Mouse (Mus musculus) hindbrain, embryonic 14.5 days (tissue): ENCODE results near the gene Tmem240. TPM values are rescaled to one million over a fixed set of nuclear protein-coding genes. Genes with fewer than 3 reads are reported as not detected.

ENCODE experiments used
- ATAC-seq: fragments of 200-750 bp; cut with Nextera tagmentation; 2 replicates; pipeline ENCODE4 v1.8.0; 2017; ENCODE audit warnings: moderate number of reproducible peaks, mild to moderate bottlenecking, moderate TSS enrichment, moderate library complexity; ENCODE audit not compliant: low FRiP score
- DNase-seq: peaks from one replicate; pipeline ENCODE4 v3.0.0-alpha.2; 2015; ENCODE audit warnings: low spot score
- H3K27ac ChIP-seq: fragments of 300-500 bp; sonication (generic); 2 replicates; pipeline ENCODE4 v1.5.1; 2014; ENCODE audit warnings: mild to moderate bottlenecking, moderate library complexity
- H3K27me3 ChIP-seq: fragments of 300-500 bp; sonication (generic); 2 replicates; pipeline ENCODE4 v1.6.1; 2014; ENCODE audit warnings: mild to moderate bottlenecking, low read length, mixed read lengths; ENCODE audit not compliant: control insufficient read depth, insufficient read depth
- H3K36me3 ChIP-seq: fragments of 300-500 bp; sonication (generic); replicated peaks from 2 replicates; pipeline ENCODE4 v1.6.1; 2014; ENCODE audit not compliant: control insufficient read depth, insufficient read depth
- H3K4me1 ChIP-seq: fragments of 300-500 bp; sonication (generic); replicated peaks from 2 replicates; pipeline ENCODE4 v1.6.1; 2014; ENCODE audit warnings: antibody characterized with exemption, low read length, mixed read lengths; ENCODE audit not compliant: control insufficient read depth, insufficient read depth
- H3K4me2 ChIP-seq: fragments of 300-500 bp; sonication (generic); replicated peaks from 2 replicates; pipeline ENCODE4 v1.6.1; 2014; ENCODE audit warnings: mild to moderate bottlenecking, moderate library complexity
- H3K4me3 ChIP-seq: fragments of 300-500 bp; sonication (generic); replicated peaks from 2 replicates; pipeline ENCODE4 v1.5.1; 2014; ENCODE audit warnings: mild to moderate bottlenecking, low read length
- H3K9ac ChIP-seq: fragments of 300-500 bp; sonication (generic); 2 replicates; pipeline ENCODE4 v1.6.1; 2014
- H3K9me3 ChIP-seq: fragments of 300-500 bp; sonication (generic); 2 replicates; pipeline ENCODE4 v1.6.1; 2016; ENCODE audit warnings: low read length; ENCODE audit not compliant: control insufficient read depth
- WGBS: fragments of 180-500 bp; shearing (Covaris S2); extraction: QIAGEN DNeasy Blood & Tissue Kit; methylation state at CpG from one replicate; pipeline ENCODE4 v1.1.7; 2014; 5-methylcytosine and 5-hydroxymethylcytosine counted together
- polyA plus RNA-seq: library from polyadenylated mRNA; unstranded; fragments of >200 nt; fragmentation: Nextera tagmentation; extraction: Ambion mirVana; gene quantifications from 2 replicates; pipeline ENCODE4 v1.2.1, GENCODE M21; 2014

Gene Tmem240
- polyA plus RNA-seq, 1 experiment from 2014 or later: 9.3 TPM

DNA sequence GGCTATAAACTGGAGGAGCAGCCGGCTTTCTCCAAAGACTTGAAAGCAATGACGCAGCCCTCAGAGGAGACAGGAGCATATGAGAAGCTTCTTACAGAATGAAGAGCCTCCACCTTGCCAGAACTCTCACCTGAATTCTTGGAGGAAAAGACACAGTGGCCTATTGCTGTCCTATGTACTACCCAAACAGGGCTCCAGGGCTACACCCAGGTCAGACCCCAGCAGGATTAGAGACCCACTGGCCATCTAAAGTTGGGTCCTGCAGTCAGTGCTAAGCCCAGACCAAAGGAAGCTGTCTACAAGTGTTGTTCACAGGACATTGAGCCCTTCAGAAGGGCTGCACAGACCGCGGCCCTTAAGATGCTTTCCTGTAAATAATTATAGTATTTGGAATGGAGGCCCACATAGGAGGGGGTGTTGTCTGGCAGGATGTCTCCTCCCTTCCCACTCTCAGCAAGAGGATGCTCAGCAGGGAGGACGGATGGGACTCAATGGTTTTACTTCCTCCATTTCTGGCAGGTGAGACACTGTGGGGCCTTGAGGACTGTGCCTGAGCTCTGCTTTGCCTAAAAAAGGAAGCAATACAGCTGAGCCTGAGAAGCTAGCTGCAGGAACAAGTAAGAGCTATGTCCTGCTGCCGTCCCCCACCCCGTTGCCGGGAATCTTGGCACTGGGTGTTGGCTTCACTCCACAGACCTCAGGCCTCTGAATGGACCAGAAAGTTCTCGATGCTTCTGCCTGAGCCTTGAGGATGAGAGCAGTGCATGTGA lies 40.6 kb downstream of the Tmem240 start:
- H3K27ac ChIP-seq: peak overlapping the region; percentile 56
- H3K36me3 ChIP-seq: no peaks in the 10 kb centered on the region
- H3K4me2 ChIP-seq: peak overlapping the region; percentile 77
- peaks cover 5% of the 10 kb centered on the region for H3K27me3 ChIP-seq
- WGBS: 63% methylated on average over 9 of the region's 9 CpGs
- no peak for DNase-seq
- peak overlapping the region; percentile 40 for H3K4me3 ChIP-seq
- peak overlapping the region; percentile 53 for H3K9ac ChIP-seq
- H3K4me1 ChIP-seq: peaks cover 20% of the 10 kb centered on the region
- no peaks in the 10 kb centered on the region for H3K9me3 ChIP-seq
- no peak for ATAC-seq

DNA sequence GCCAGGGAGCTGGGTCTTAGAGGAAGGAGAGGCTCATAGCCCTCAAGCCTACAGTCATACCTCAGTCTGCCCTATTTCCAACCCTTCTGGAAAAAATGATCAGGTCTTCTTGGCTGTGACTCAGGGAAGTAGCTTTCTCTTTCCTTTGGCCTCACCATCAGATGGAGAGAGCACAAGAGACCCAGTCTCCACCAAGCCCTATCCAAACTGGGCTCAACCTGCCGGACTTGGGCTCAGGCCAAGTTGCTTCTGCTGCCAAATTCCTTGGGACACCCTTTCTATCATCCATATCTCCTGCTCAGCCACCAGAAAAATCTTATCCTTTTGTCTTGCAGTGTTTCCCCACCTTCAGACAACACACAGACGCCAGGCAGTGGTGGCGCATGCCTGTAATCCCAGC lies 41.3 kb downstream of the Tmem240 start:
- H3K36me3 ChIP-seq: no peaks in the 10 kb centered on the region
- peaks cover 15% of the 10 kb centered on the region for H3K4me1 ChIP-seq
- ATAC-seq (no peak), DNase-seq (no peak)
- H3K4me3 ChIP-seq: no peak overlapping the region
- no peak overlapping the region for H3K9ac ChIP-seq
- H3K27ac ChIP-seq: no peak overlapping the region
- no peaks in the 10 kb centered on the region for H3K9me3 ChIP-seq
- 86% methylated on average over 3 of the region's 3 CpGs for WGBS
- no peak overlapping the region for H3K4me2 ChIP-seq
- H3K27me3 ChIP-seq: peaks cover 5% of the 10 kb centered on the region

DNA sequence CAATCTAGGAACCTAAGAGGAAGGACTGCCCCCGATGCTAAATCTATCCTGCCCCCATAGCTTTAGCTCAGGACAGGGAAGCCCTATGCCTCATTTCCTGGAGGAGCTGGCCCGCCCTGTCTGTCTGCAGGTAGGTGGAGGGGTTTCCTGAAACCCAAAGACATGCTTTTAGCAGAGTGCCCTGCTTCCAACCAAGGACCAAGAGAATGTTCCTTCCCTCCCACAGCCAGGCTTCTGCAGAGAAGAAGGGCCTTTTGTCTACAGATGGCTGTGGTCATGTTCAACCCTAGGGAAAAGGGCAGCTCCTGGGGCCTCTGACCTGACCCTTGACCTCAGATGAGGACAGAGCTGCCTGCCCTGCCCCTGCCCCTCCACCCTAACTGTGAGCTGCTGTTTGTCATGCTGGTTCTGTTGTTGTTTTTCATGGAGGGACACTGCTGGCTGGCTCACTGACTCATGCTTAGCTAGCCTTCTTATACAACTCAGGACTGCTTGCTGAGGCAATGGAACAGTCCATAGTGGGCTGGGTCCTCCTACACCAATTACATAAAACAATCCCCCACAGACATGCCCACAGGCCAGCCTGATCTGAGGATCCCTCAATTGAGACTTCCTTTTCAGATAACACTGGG lies 42.2 kb downstream of the Tmem240 start:
- no peak overlapping the region for H3K4me2 ChIP-seq
- H3K4me1 ChIP-seq: peaks cover 15% of the 10 kb centered on the region
- H3K4me3 ChIP-seq: no peak overlapping the region
- 32% methylated on average over 2 of the region's 2 CpGs for WGBS
- no peaks in the 10 kb centered on the region for H3K9me3 ChIP-seq
- ATAC-seq: no peak
- H3K27me3 ChIP-seq: peaks cover 5% of the 10 kb centered on the region
- no peak for DNase-seq
- H3K9ac ChIP-seq: no peak overlapping the region
- no peaks in the 10 kb centered on the region for H3K36me3 ChIP-seq
- H3K27ac ChIP-seq: peak overlapping the region; percentile 7; the same call in 1 of the 2 replicates

DNA sequence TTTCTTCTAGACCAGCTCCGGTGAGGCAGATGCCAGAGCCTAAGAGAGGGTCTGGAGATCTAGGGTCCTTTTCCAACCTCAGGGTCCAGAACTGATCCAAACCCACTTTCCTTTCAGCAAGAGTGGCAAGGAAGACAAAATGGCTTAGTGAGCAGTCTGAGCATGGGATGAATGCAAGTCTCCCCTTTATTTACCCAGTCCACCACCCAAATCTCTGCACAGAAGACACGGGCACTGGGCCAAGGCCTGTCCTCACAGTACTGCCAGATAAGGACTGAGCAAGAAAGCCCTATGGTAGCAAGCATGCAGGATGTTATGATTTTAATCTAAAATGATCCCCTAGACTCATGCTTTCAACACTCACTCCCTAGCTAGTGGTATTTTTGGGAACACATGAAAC lies 43.2 kb downstream of the Tmem240 start:
- Histone ChIP-seq H3K4me2 (no peak overlapping the region), H3K4me3 (no peak overlapping the region), H3K4me1 (peaks cover 15% of the 10 kb centered on the region), H3K9ac (no peak overlapping the region), H3K27me3 (peaks cover 5% of the 10 kb centered on the region), H3K27ac (no peak overlapping the region), H3K9me3 (no peaks in the 10 kb centered on the region), H3K36me3 (no peaks in the 10 kb centered on the region)
- no peak for DNase-seq
- 87% methylated on average over 2 of the region's 2 CpGs for WGBS
- ATAC-seq: no peak

DNA sequence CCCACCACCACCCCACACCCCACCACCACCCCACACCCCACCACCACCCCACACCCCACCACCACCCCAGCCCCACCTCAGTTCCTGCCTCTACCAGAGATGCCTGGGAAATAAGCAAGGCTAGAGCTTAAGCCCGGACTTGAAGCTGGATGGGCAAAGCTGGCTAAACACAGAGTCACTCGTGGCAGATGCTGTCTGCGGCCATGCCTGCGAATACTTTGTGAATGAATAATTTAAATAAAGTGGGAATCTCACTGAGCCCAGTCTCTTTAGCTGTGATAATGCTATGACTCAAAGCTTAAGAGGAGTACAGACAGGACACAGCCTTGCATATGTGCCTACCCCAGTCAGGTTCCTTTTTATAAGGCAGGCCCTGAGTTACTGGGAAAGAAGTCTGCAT lies 44.9 kb downstream of the Tmem240 start:
- Histone ChIP-seq H3K4me2 (no peak overlapping the region), H3K27ac (no peak overlapping the region), H3K27me3 (no peaks in the 10 kb centered on the region), H3K36me3 (no peaks in the 10 kb centered on the region), H3K9me3 (no peaks in the 10 kb centered on the region), H3K9ac (no peak overlapping the region), H3K4me3 (no peak overlapping the region), H3K4me1 (peaks cover 18% of the 10 kb centered on the region)
- no peak for ATAC-seq
- 83% methylated on average over 4 of the region's 4 CpGs for WGBS
- no peak for DNase-seq

DNA sequence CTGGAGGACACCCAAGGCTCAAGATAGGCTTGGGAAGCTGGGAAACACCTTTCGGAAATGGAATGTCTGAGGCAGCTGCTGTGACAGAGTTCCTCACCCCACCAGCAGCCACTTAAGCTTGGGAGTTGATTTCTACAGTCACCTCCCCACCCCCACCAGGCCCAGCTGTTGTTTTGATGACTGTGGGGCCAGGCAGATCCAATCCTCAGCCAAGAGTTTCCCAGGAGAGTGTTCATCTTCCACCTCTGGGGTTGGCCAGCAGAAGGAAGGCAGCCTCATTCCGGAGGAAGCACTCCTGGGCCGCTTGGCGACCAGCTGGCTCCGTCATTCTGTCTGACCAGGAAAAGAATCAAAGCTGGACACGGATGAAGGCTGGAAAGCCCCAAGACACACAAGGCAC lies 46.3 kb downstream of the Tmem240 start:
- H3K4me2 ChIP-seq: peak overlapping the region; percentile 7; the same call in 1 of the 2 replicates
- no peak overlapping the region for H3K4me3 ChIP-seq
- H3K9ac ChIP-seq: no peak overlapping the region
- 0 out of 2 replicates have a peak overlapping the region, but pooled peaks have one; percentile 12 for H3K27ac ChIP-seq
- 23% methylated on average over 6 of the region's 6 CpGs for WGBS
- DNase-seq: no peak
- H3K4me1 ChIP-seq: peaks cover 11% of the 10 kb centered on the region
- ATAC-seq: no peak
- H3K9me3 ChIP-seq: no peaks in the 10 kb centered on the region
- H3K27me3 ChIP-seq: no peaks in the 10 kb centered on the region
- no peaks in the 10 kb centered on the region for H3K36me3 ChIP-seq

DNA sequence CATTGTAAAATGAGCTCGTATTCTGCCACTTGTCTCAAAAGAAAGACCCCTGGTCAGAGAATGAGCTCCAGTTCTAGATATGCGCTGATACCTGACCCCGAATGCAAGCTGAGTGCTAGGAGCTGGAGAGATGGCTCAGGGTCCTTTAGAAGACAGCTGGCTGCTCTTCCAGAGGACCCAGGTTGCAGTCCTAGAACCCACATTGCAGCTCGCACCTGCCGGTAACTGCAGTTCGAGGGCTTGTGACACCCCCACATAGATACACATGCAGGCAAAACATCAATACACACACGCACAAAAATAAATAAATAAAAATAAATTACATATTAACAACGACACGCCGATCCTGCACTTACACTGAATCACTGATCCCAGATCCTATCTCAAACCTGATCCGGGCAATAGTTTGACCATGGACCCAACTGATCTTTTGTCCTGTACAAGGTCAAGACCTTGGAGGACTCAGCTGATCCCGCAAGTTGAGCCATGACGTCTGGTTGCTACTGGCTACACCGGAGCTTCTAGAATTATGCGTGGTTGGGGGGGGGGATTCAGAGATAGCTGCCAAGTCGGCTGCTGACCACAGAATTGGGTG lies 49.0 kb downstream of the Tmem240 start:
- H3K27me3 ChIP-seq: no peaks in the 10 kb centered on the region
- DNase-seq (no peak), ATAC-seq (no peak)
- peak overlapping the region; percentile 90 for H3K27ac ChIP-seq
- peaks cover 11% of the 10 kb centered on the region for H3K4me1 ChIP-seq
- peak overlapping the region; percentile 61 for H3K4me2 ChIP-seq
- peak overlapping the region; percentile 56 for H3K4me3 ChIP-seq
- H3K36me3 ChIP-seq: no peaks in the 10 kb centered on the region
- H3K9ac ChIP-seq: peak overlapping the region; percentile 81
- WGBS: 41% methylated on average over 16 of the region's 16 CpGs
- no peaks in the 10 kb centered on the region for H3K9me3 ChIP-seq

DNA sequence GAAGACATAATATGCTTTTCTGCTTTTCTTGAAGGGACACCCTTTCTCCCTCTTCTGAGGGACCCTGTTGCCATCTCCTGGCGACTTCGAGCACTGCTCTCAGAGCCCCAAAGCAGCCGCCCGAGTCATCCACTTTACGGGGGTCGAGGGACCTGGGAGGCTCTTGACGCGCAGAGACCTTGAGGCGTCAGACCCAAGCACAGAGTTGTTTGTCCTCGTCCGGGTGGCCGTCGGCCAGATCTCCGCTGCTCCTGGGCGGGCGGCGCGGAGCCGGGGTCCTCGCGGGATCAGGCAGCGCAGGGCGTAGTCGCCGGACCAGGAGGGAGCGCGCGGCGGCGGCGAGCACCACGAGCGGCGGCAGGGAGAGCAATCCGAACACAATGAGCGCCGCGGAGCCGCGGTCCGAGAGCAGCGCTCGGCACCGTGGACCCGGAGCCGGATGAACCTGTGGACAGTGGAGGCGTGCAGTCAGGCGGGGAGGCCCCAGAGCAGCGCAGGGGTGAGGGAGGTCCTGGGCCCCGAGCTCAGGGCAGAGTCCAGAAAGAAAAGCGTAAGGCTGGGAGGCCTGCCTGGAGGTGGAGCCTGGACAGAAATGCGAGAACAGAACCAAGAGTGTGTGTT lies 49.6 kb downstream of the Tmem240 start:
- ATAC-seq: peak; percentile 89
- WGBS: under 1% methylated on average over 47 of the region's 52 CpGs
- H3K27ac ChIP-seq: peak overlapping the region; percentile 90

DNA sequence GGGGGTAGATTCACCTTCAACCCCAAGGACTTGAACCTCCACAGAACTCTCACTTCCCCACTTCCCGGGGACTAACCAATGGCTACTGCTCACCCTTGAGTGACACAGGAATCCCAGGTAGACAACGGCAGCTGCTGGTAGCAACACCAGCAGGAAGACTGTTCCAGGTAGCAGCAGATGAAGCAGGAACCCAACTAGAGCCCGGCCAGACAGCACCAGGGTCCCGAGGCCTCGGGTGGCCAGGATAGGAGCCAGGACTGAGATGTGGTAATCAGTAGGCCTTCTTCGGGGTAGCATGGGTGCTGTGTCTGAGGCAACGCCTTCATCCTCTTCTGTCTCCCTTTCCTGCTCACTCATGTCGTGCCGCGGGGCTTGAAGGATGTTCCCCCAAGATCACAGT lies 50.6 kb downstream of the Tmem240 start:
- no peaks in the 10 kb centered on the region for H3K36me3 ChIP-seq
- H3K9me3 ChIP-seq: no peaks in the 10 kb centered on the region
- ATAC-seq (no peak), DNase-seq (no peak)
- no peak overlapping the region for H3K4me3 ChIP-seq
- H3K9ac ChIP-seq: no peak overlapping the region
- 0 out of 2 replicates have a peak overlapping the region, but pooled peaks have one; percentile 10 for H3K4me2 ChIP-seq
- peaks cover 11% of the 10 kb centered on the region for H3K4me1 ChIP-seq
- 88% methylated on average over 10 of the region's 10 CpGs for WGBS
- no peak overlapping the region for H3K27ac ChIP-seq
- H3K27me3 ChIP-seq: no peaks in the 10 kb centered on the region

More for the DNA sequence above, 49.6 kb downstream of the Tmem240 start:
- peak overlapping the region; percentile 81 for H3K9ac ChIP-seq
- H3K4me3 ChIP-seq: peak overlapping the region; percentile 56
- peak; percentile 84 for DNase-seq
- no peaks in the 10 kb centered on the region for H3K9me3 ChIP-seq
- peak overlapping the region; percentile 61 for H3K4me2 ChIP-seq
- no peaks in the 10 kb centered on the region for H3K36me3 ChIP-seq
- H3K4me1 ChIP-seq: peaks cover 11% of the 10 kb centered on the region
- no peaks in the 10 kb centered on the region for H3K27me3 ChIP-seq
